Mouse (Mus musculus) lung, postnatal 0 days (tissue): ENCODE measurements around the gene Edrf1.

Source experiments
- CTCF ChIP-seq: IDR thresholded peaks from 2 replicates; pipeline ENCODE4 v1.5.1; 2016; ENCODE audit warnings: antibody characterized with exemption, mild to moderate bottlenecking
- EP300 ChIP-seq: IDR thresholded peaks from 2 replicates; pipeline ENCODE4 v1.6.1; 2016; ENCODE audit warnings: antibody characterized with exemption, mild to moderate bottlenecking, control low read depth

DNA sequence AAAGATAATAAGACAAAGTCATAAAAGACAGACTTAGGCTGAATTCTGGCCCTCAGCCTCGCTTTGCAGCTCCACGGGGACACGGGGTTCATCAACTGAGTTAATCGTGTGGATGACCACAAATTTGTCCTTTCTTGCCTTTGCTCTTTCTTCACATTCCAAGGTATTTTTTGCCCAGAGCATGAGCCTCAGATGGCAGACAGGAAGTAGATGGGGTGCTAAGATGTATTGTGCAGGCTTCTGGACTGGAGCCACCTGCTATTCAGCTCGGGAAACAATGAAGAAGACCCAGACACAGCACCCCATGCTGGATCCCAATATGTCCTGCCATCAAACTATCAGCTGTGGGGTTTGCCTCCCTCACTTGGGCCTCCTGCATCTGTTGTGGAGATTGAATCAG is 30.0 kb upstream of the Edrf1 start:
- TF ChIP-seq CTCF: no peak
- no peak for TF ChIP-seq EP300
